Mouse (Mus musculus) MEL (cell line): ENCODE data around the gene Slc3a1. TPM values are rescaled to one million over a fixed set of nuclear protein-coding genes. Genes with fewer than 3 reads are reported as not detected.

Source experiments
- DNase-seq: peaks from one replicate; pipeline ENCODE4 v3.0.0; 2011; ENCODE audit warnings: low read depth, low spot score
- H3K27ac ChIP-seq: 2 replicates; pipeline ENCODE4 v1.5.1; 2012; ENCODE audit warnings: low read depth, mild to moderate bottlenecking, control low read depth, low read length, moderate library complexity; ENCODE audit not compliant: control insufficient read depth
- H3K27me3 ChIP-seq, 2 experiments: fragments of 150-350 bp in 1 of 2; sonication (generic) in 1 of 2; 2 replicates each; pipeline ENCODE4 v1.6.1; 2012; ENCODE audit warnings: low read length in 2 of 2, mild to moderate bottlenecking in 2 of 2, improper control_type of control experiment in 1 of 2, moderate library complexity in 1 of 2; ENCODE audit not compliant: insufficient read depth in 2 of 2, control insufficient read depth in 1 of 2
- H3K36me3 ChIP-seq, 2 experiments: 2 replicates each; pipeline ENCODE4 v1.6.1; 2012 to 2014; ENCODE audit warnings: low read length in 2 of 2, improper control_type of control experiment in 1 of 2, inconsistent platforms in 1 of 2, mild to moderate bottlenecking in 1 of 2; ENCODE audit not compliant: insufficient read depth in 2 of 2, control insufficient read depth in 1 of 2
- H3K4me1 ChIP-seq, 2 experiments: fragments of 150-350 bp in 1 of 2; sonication (generic) in 1 of 2; 2 replicates each; pipeline ENCODE4 v1.6.1; 2012; ENCODE audit warnings: low read length in 2 of 2, improper control_type of control experiment in 1 of 2, mild to moderate bottlenecking in 1 of 2; ENCODE audit not compliant: insufficient read depth in 2 of 2, control insufficient read depth in 1 of 2
- H3K4me3 ChIP-seq, 2 experiments: fragments of 150-350 bp in 1 of 2; sonication (generic) in 1 of 2; 2 replicates each; pipeline ENCODE4 v1.5.1; 2012; ENCODE audit warnings: low read depth in 2 of 2, low read length in 2 of 2, mild to moderate bottlenecking in 2 of 2, moderate library complexity in 2 of 2, control low read depth in 1 of 2, improper control_type of control experiment in 1 of 2; ENCODE audit not compliant: control insufficient read depth in 1 of 2, insufficient read depth in 1 of 2
- H3K79me2 ChIP-seq: 2 replicates; pipeline ENCODE4 v1.6.1; 2012; ENCODE audit warnings: mild to moderate bottlenecking, low read length, moderate library complexity; ENCODE audit not compliant: control insufficient read depth, poor library complexity, insufficient read depth
- H3K9ac ChIP-seq: 2 replicates; pipeline ENCODE4 v1.6.1; 2012; ENCODE audit warnings: low read depth, mild to moderate bottlenecking, control low read depth, low read length, moderate library complexity; ENCODE audit not compliant: control insufficient read depth, poor library complexity, severe bottlenecking
- H3K9me3 ChIP-seq: fragments of 150-350 bp; sonication (generic); replicated peaks from 2 replicates; pipeline ENCODE4 v1.6.1; 2012; ENCODE audit warnings: mild to moderate bottlenecking, low read length, improper control_type of control experiment, moderate library complexity; ENCODE audit not compliant: insufficient read depth
- BHLHE40 ChIP-seq: IDR thresholded peaks from 2 replicates; pipeline ENCODE4 v1.6.1; 2012; ENCODE audit warnings: low read depth, mild to moderate bottlenecking, inconsistent platforms, low read length, improper control_type of control experiment, borderline replicate concordance
- CHD1 ChIP-seq: IDR thresholded peaks from 2 replicates; pipeline ENCODE4 v1.6.1; 2012; ENCODE audit warnings: low read depth, mild to moderate bottlenecking, inconsistent platforms, low read length, improper control_type of control experiment
- CTCF ChIP-seq, 3 experiments: IDR thresholded peaks in 2 of 3; conservative IDR thresholded peaks in 1 of 3; 2 replicates each; pipeline ENCODE4 v1.5.1; 2011 to 2012; ENCODE audit warnings: low read length in 3 of 3, low read depth in 2 of 3, mild to moderate bottlenecking in 2 of 3, improper control_type of control experiment in 1 of 3, inconsistent platforms in 1 of 3, mixed read lengths in 1 of 3, moderate library complexity in 1 of 3; ENCODE audit not compliant: control insufficient read depth in 1 of 3, insufficient read depth in 1 of 3, poor library complexity in 1 of 3, severe bottlenecking in 1 of 3
- E2F4 ChIP-seq: IDR thresholded peaks from 2 replicates; pipeline ENCODE4 v1.6.1; 2011; ENCODE audit warnings: low read depth, low read length, improper control_type of control experiment, borderline replicate concordance
- ELF1 ChIP-seq: IDR thresholded peaks from 2 replicates; pipeline ENCODE4 v1.6.1; 2014; ENCODE audit warnings: low read depth, mild to moderate bottlenecking, inconsistent platforms, low read length, improper control_type of control experiment, moderate library complexity
- ETS1 ChIP-seq: IDR thresholded peaks from 2 replicates; pipeline ENCODE4 v1.6.1; 2012; ENCODE audit warnings: low read depth, mild to moderate bottlenecking, inconsistent platforms, low read length, improper control_type of control experiment, moderate library complexity
- GATA1 ChIP-seq: IDR thresholded peaks from 2 replicates; pipeline ENCODE4 v1.6.1; 2011; ENCODE audit warnings: low read depth, low read length, improper control_type of control experiment
- HCFC1 ChIP-seq: IDR thresholded peaks from 2 replicates; pipeline ENCODE4 v1.6.1; 2012; ENCODE audit warnings: low read depth, mild to moderate bottlenecking, inconsistent platforms, low read length, improper control_type of control experiment, moderate library complexity
- MAX ChIP-seq: IDR thresholded peaks from 2 replicates; pipeline ENCODE4 v1.6.1; 2011; ENCODE audit warnings: low read length, improper control_type of control experiment
- MAZ ChIP-seq: IDR thresholded peaks from 2 replicates; pipeline ENCODE4 v1.6.1; 2012; ENCODE audit warnings: low read depth, mild to moderate bottlenecking, inconsistent platforms, low read length, improper control_type of control experiment
- MEF2A ChIP-seq: IDR thresholded peaks from 2 replicates; pipeline ENCODE4 v1.6.1; 2014; ENCODE audit warnings: low read depth, mild to moderate bottlenecking, inconsistent platforms, low read length, improper control_type of control experiment; ENCODE audit not compliant: poor library complexity, insufficient replicate concordance, severe bottlenecking; ENCODE audit errors: extremely low read depth
- MXI1 ChIP-seq: IDR thresholded peaks from 2 replicates; pipeline ENCODE4 v1.6.1; 2011; ENCODE audit warnings: mild to moderate bottlenecking, low read depth, low read length, improper control_type of control experiment
- MYC ChIP-seq: IDR thresholded peaks from 2 replicates; pipeline ENCODE4 v1.6.1; 2011; ENCODE audit warnings: low read depth, mild to moderate bottlenecking, low read length, improper control_type of control experiment, moderate library complexity
- NELFE ChIP-seq: IDR thresholded peaks from 2 replicates; pipeline ENCODE4 v1.6.1; 2011; ENCODE audit warnings: low read depth, low read length, improper control_type of control experiment
- NRF1 ChIP-seq: IDR thresholded peaks from 2 replicates; pipeline ENCODE4 v1.6.1; 2014; ENCODE audit warnings: low read depth, mild to moderate bottlenecking, inconsistent platforms, low read length, improper control_type of control experiment, moderate library complexity; ENCODE audit not compliant: poor library complexity, insufficient read depth, severe bottlenecking
- POLR2A ChIP-seq, 2 experiments: IDR thresholded peaks; 2 replicates each; pipeline ENCODE4 v1.6.1; 2011 to 2012; ENCODE audit warnings: low read length in 2 of 2, mild to moderate bottlenecking in 2 of 2, control low read depth in 1 of 2, improper control_type of control experiment in 1 of 2, low read depth in 1 of 2, moderate library complexity in 1 of 2; ENCODE audit not compliant: control insufficient read depth in 1 of 2, insufficient read depth in 1 of 2, poor library complexity in 1 of 2
- RAD21 ChIP-seq: IDR thresholded peaks from 2 replicates; pipeline ENCODE4 v1.6.1; 2011; ENCODE audit warnings: mild to moderate bottlenecking, low read depth, low read length, improper control_type of control experiment
- RCOR1 ChIP-seq: IDR thresholded peaks from 2 replicates; pipeline ENCODE4 v1.6.1; 2012; ENCODE audit warnings: low read depth, mild to moderate bottlenecking, inconsistent platforms, low read length, improper control_type of control experiment
- SIN3A ChIP-seq: IDR thresholded peaks from 2 replicates; pipeline ENCODE4 v1.6.1; 2012; ENCODE audit warnings: low read length, improper control_type of control experiment, inconsistent platforms
- SMC3 ChIP-seq: IDR thresholded peaks from 2 replicates; pipeline ENCODE4 v1.6.1; 2011; ENCODE audit warnings: low read depth, low read length, improper control_type of control experiment
- TBP ChIP-seq: IDR thresholded peaks from 2 replicates; pipeline ENCODE4 v1.8.0; 2011; ENCODE audit warnings: low read depth, low read length, improper control_type of control experiment
- TCF12 ChIP-seq: IDR thresholded peaks from 2 replicates; pipeline ENCODE4 v1.6.1; 2014; ENCODE audit warnings: low read depth, mild to moderate bottlenecking, inconsistent platforms, low read length, improper control_type of control experiment, moderate library complexity
- UBTF ChIP-seq: IDR thresholded peaks from 2 replicates; pipeline ENCODE4 v1.6.1; 2012; ENCODE audit warnings: low read depth, mild to moderate bottlenecking, inconsistent platforms, low read length, improper control_type of control experiment, moderate library complexity, borderline replicate concordance; ENCODE audit not compliant: insufficient read depth
- ZC3H11A ChIP-seq: IDR thresholded peaks from 2 replicates; pipeline ENCODE4 v1.6.1; 2012; ENCODE audit warnings: low read depth, mild to moderate bottlenecking, inconsistent platforms, low read length, improper control_type of control experiment
- ZKSCAN1 ChIP-seq: IDR thresholded peaks from 2 replicates; pipeline ENCODE4 v1.6.1; 2012; ENCODE audit warnings: low read depth, mild to moderate bottlenecking, inconsistent platforms, low read length, improper control_type of control experiment, moderate library complexity
- polyA plus RNA-seq, 2 experiments: library from polyadenylated mRNA; stranded (reverse) in 1 of 2; unstranded in 1 of 2; fragments of >175 nt in 1 of 2; fragments of >200 nt in 1 of 2; gene quantifications; 2 replicates each; pipeline versions ENCODE4 v1.2.1 to v1.2.4; 2012; ENCODE audit warnings: low replicate concordance in 2 of 2, low read depth in 1 of 2; ENCODE audit not compliant: insufficient read length in 2 of 2, insufficient read depth in 1 of 2, missing spikeins in 1 of 2
- total RNA-seq: library from RNA; depleted of rRNA; stranded (reverse); fragments of 300-350 nt; gene quantifications from 2 replicates; pipeline ENCODE4 v1.2.3, GENCODE M21; 2012

Slc3a1 gene
- total and polyA plus RNA-seq, 3 experiments: 0.08 TPM; not detected in 1

- H3K9ac ChIP-seq: peak within 1 kb of the TSS; percentile 71
- H3K4me3 ChIP-seq: peak within 1 kb of the TSS; percentile 68 to 95
- DNase-seq: peak; percentile 99
- H3K79me2 ChIP-seq: no peaks in the 10 kb centered on the region; the same call in 1 of the 2 replicates
- H3K36me3 ChIP-seq: peaks cover 0 to 10% of the 10 kb centered on the region in 2 experiments; a peak in 2 of 4 replicates
- peak within 1 kb of the TSS; percentile 73 for H3K27ac ChIP-seq
- H3K4me1 ChIP-seq: peaks cover 2 to 3% of the 10 kb centered on the region in 2 experiments; a peak in 2 of 4 replicates
- H3K9me3 ChIP-seq: no peaks in the 10 kb centered on the region
- no peaks in the 10 kb centered on the region for H3K27me3 ChIP-seq
- TF ChIP-seq NRF1: peak; percentile 51; the same call in 1 of the 2 replicates
- 0 out of 2 replicates have a peak, but pooled peaks have one; percentile 36 for TF ChIP-seq MYC
- peak; percentile 70; the same call in 1 of the 2 replicates for TF ChIP-seq RCOR1
- peak; percentile 96 for TF ChIP-seq ELF1
- TF ChIP-seq UBTF: no peak
- TF ChIP-seq RAD21: no peak
- no peak; the same call in 1 of the 2 replicates for TF ChIP-seq MAX
- no peak for TF ChIP-seq CTCF (IDR thresholded peaks at IDR 0.05 in 2 of 3, conservative IDR thresholded peaks at IDR 0.05 in 1 of 3; ENCODE audit: control insufficient read depth in 1 of 3, insufficient read depth in 1 of 3, low read depth in 2 of 3, low read length in 3 of 3, poor library complexity in 1 of 3, severe bottlenecking in 1 of 3)
- TF ChIP-seq GATA1: peak; percentile 57; the same call in 1 of the 2 replicates
- peak; percentile 98 for TF ChIP-seq SIN3A
- no peak for TF ChIP-seq MEF2A
- 0 out of 2 replicates have a peak, but pooled peaks have one; percentile 5 for TF ChIP-seq ETS1
- peak; percentile 92 for TF ChIP-seq HCFC1
- no peak for TF ChIP-seq BHLHE40
- TF ChIP-seq CHD1: no peak
- peak; percentile 94 for TF ChIP-seq MXI1
- TF ChIP-seq TCF12: peak; percentile 52
- TF ChIP-seq ZC3H11A: no peak
- no peak for TF ChIP-seq E2F4
- peak; percentile 86; the same call in 1 of the 2 replicates for TF ChIP-seq MAZ
- peak; percentile 66 for TF ChIP-seq NELFE
- peak; percentile 50 to 66; a peak in 3 of 4 replicates for TF ChIP-seq POLR2A (IDR thresholded peaks at IDR 0.05; ENCODE audit: control insufficient read depth in 1 of 2, insufficient read depth in 1 of 2, low read depth in 1 of 2, low read length in 2 of 2, poor library complexity in 1 of 2)
- no peak for TF ChIP-seq ZKSCAN1
- peak; percentile 49; the same call in 1 of the 2 replicates for TF ChIP-seq TBP
- no peak for TF ChIP-seq SMC3
These were observed 62.2 kb downstream of the Slc3a1 start, which contains the start of the genes Prepl and Camkmt for GRCm38 (mm10) chr17:85090120-85091099. Gene Prepl, minus strand, starts transcription at chr17:85090241. Gene Camkmt, plus strand, starts transcription at chr17:85090552.
